Mouse (Mus musculus): Measurements from ENCODE around the gene Cyb561d2.

DNA sequence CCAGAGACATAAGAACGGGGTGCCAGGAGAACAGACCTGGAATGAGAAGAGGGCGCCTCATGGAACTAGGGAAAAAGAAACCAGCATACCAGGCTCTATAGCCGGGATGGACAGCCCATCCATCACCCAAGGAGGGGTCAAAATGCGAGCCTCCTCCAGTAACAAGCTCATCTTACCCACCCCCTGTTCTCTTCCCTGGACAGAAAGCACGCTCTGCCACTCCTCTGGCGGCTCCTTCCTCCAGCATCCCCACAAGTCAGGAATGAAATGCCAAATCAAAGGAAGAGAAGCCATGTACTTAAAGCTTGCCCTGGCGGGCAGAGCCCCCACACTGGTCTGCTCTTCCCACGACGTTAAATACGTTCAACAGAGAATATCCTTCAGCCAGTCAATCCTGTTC, 988 bp downstream of the Cyb561d2 start:
- TF ChIP-seq CTCF (IDR thresholded peaks at IDR 0.05; ENCODE audit: borderline replicate concordance, extremely low read depth, insufficient read depth, insufficient read length) (no peak), POLR2A (IDR thresholded peaks at IDR 0.05; ENCODE audit: borderline replicate concordance, extremely low read depth, insufficient read depth, insufficient read length, poor library complexity, severe bottlenecking) (no peak)

Measured in brain, embryonic 14.5 days (tissue).